Mouse (Mus musculus) embryonic facial prominence, embryonic 13.5 days (tissue): Measurements from ENCODE around the gene Fam193b. TPM values are rescaled to one million over a fixed set of nuclear protein-coding genes. Genes with fewer than 3 reads are reported as not detected.
A peak's percentile ranks its signal among the peaks of the same experiment; 100 is the strongest.

Source experiments
- ATAC-seq: fragments of 200-750 bp; cut with Nextera tagmentation; 2 replicates; pipeline ENCODE4 v1.8.0; 2017; ENCODE audit warnings: low read depth; ENCODE audit not compliant: insufficient number of reproducible peaks, insufficient read depth, low FRiP score, low TSS enrichment
- H3K27ac ChIP-seq: fragments of 300-500 bp; sonication (generic); 2 replicates; pipeline ENCODE4 v1.5.1; 2015; ENCODE audit warnings: moderate library complexity, mild to moderate bottlenecking, inconsistent platforms
- H3K27me3 ChIP-seq: fragments of 300-500 bp; sonication (generic); 2 replicates; pipeline ENCODE4 v1.6.1; 2015; ENCODE audit warnings: mild to moderate bottlenecking, inconsistent platforms
- H3K36me3 ChIP-seq: fragments of 300-500 bp; sonication (generic); 2 replicates; pipeline ENCODE4 v1.6.1; 2015; ENCODE audit warnings: mild to moderate bottlenecking, inconsistent platforms
- H3K4me1 ChIP-seq: fragments of 300-500 bp; sonication (generic); 2 replicates; pipeline ENCODE4 v1.6.1; 2015; ENCODE audit warnings: inconsistent platforms
- H3K4me2 ChIP-seq: fragments of 300-500 bp; sonication (generic); 2 replicates; pipeline ENCODE4 v1.6.1; 2015; ENCODE audit warnings: moderate library complexity, mild to moderate bottlenecking, inconsistent platforms
- H3K4me3 ChIP-seq: fragments of 300-500 bp; sonication (generic); 2 replicates; pipeline ENCODE4 v1.5.1; 2015; ENCODE audit warnings: mild to moderate bottlenecking, inconsistent platforms
- H3K9ac ChIP-seq: fragments of 300-500 bp; sonication (generic); 2 replicates; pipeline ENCODE4 v1.6.1; 2015; ENCODE audit warnings: mild to moderate bottlenecking, inconsistent platforms
- H3K9me3 ChIP-seq: fragments of 300-500 bp; sonication (generic); 2 replicates; pipeline ENCODE4 v1.6.1; 2016; ENCODE audit warnings: inconsistent platforms
- WGBS: fragments of 180-500 bp; shearing (Covaris S2); methylation state at CpG from one replicate; pipeline ENCODE4 v1.1.7; 2015; ENCODE audit warnings: mixed read lengths; 5-methylcytosine and 5-hydroxymethylcytosine counted together
- polyA plus RNA-seq: library from polyadenylated mRNA; unstranded; fragments of >200 nt; fragmentation: Nextera tagmentation; extraction: Ambion mirVana; gene quantifications from 2 replicates; pipeline ENCODE4 v1.2.1, GENCODE M21; 2015

Gene Fam193b
- polyA plus RNA-seq, 1 experiment from 2014 or later: 47.4 TPM

DNA sequence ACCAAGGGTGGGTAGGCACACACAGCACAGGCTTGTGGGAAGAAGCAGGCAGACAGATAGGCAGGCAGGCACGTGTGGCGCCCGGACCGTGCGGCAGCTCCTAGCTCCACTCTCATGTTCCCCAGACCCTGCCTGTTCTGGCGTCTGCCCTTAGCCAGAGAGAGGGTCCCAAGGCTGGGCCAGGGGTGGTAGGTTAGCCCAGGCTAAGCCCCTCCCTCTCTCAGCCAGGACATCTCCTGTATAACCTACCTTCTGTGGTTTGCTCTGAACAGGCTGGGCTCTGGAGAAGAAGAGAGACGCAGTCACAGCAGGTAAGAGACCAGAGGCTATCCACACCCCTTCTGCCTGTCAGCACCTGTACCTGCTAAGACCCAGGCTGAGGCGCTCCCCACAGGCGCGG lies 62.4 kb downstream of the Fam193b start:
- 84% methylated on average over 10 of the region's 10 CpGs for WGBS
- H3K27ac ChIP-seq: no peak overlapping the region
- H3K4me1 ChIP-seq: peaks cover 35% of the 10 kb centered on the region
- peaks cover 62% of the 10 kb centered on the region for H3K36me3 ChIP-seq
- H3K4me2 ChIP-seq: no peak overlapping the region
- no peak overlapping the region for H3K9ac ChIP-seq
- no peak for ATAC-seq
- no peaks in the 10 kb centered on the region for H3K9me3 ChIP-seq
- no peaks in the 10 kb centered on the region for H3K27me3 ChIP-seq
- H3K4me3 ChIP-seq: no peak overlapping the region

DNA sequence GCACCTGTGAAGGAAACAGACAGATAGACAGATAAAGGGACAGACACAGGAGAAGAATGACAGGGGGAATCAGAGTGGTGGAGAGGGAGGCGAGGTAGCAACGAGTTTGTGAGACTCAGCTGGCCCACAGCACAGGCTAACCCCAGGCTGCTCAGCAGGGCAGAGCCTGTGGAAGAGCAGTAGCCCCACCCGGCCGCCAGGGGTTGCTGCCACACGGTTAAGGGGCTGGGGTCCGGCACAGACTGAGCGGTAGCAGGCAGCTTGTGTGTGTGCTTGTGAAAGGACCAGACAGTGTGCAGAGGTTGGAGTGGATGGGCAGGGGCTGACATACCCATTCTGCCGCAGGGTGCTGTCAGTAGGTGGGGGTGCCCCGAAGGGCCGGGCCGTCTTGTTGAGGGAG lies 63.0 kb downstream of the Fam193b start:
- H3K9ac ChIP-seq: no peak overlapping the region
- H3K27me3 ChIP-seq: no peaks in the 10 kb centered on the region
- no peak overlapping the region for H3K4me3 ChIP-seq
- H3K9me3 ChIP-seq: no peaks in the 10 kb centered on the region
- peaks cover 69% of the 10 kb centered on the region for H3K36me3 ChIP-seq
- WGBS: 62% methylated on average over 11 of the region's 11 CpGs
- ATAC-seq: no peak
- H3K27ac ChIP-seq: no peak overlapping the region
- H3K4me2 ChIP-seq: no peak overlapping the region
- H3K4me1 ChIP-seq: peaks cover 35% of the 10 kb centered on the region

DNA sequence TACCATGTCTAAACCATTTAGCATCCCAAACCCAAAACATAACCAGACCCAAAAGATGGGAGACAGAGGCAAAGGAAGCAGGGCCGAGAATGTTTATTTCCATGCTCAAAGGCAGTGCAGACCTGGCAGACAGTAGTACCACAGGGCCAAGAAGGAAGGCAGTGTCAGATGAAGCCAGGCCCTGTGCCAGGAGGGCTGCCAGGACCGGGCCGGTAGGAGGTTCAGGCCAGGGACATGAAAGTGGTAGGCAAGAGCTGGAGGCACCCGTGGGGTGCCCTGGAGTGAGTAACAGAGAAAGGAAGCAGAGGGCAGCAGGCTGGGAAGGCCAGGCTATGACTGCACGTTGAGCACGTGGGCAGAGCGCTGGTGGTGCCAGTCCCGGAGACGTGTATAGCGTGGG lies 64.2 kb downstream of the Fam193b start:
- Histone ChIP-seq H3K9me3 (no peaks in the 10 kb centered on the region), H3K4me2 (no peak overlapping the region), H3K27ac (no peak overlapping the region), H3K4me3 (no peak overlapping the region), H3K36me3 (peaks cover 81% of the 10 kb centered on the region), H3K4me1 (peaks cover 25% of the 10 kb centered on the region), H3K27me3 (no peaks in the 10 kb centered on the region), H3K9ac (0 out of 2 replicates have a peak overlapping the region, but pooled peaks have one; percentile 17)
- 92% methylated on average over 10 of the region's 10 CpGs for WGBS
- no peak for ATAC-seq

DNA sequence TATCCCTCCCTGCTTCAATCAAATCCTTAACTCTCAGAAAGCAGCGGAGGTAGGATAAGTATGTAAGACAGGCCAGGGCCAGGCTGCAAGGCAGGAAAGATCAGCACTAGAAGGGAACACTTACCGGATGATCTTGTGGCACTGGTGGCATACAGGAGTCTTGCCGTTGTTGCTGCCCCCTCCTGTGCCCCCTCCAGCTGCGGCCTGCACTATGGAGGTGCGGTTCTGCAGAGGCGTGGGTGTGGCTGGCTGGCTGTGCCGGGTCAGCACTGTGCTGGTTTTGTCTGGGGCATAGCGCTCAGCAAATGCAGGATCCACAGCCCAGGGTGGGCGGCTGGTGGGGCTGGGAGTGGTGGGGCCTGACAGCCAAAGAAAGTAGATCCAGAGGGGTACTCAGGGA lies 65.1 kb downstream of the Fam193b start:
- Histone ChIP-seq H3K9ac (no peak overlapping the region), H3K4me3 (no peak overlapping the region), H3K4me1 (peaks cover 16% of the 10 kb centered on the region), H3K27ac (no peak overlapping the region), H3K9me3 (no peaks in the 10 kb centered on the region), H3K4me2 (no peak overlapping the region), H3K27me3 (no peaks in the 10 kb centered on the region), H3K36me3 (peaks cover 90% of the 10 kb centered on the region)
- WGBS: 90% methylated on average over 9 of the region's 9 CpGs
- no peak for ATAC-seq

DNA sequence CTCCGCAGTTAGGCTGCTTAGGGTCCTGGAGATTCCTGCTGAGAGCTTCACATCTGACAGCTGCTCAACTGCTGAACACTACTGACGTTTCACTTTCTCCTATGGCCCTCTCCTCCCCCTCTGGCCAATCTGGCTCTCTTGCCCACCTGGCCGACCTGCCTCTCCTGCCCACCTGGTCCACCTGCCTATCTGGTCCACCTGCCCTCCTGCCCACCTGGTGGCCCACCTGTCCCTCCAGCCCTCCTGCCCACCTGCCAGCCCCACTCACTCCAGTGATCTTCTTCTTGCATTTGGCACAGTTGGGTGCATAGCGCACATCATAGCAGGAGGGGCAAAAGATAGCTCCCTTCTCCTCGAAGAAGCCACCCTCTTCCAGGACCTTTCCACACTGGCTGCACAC lies 66.5 kb downstream of the Fam193b start:
- Histone ChIP-seq H3K9me3 (no peaks in the 10 kb centered on the region), H3K27ac (no peak overlapping the region), H3K9ac (no peak overlapping the region), H3K4me3 (no peak overlapping the region), H3K4me2 (no peak overlapping the region), H3K36me3 (peaks cover 100% of the 10 kb centered on the region), H3K27me3 (no peaks in the 10 kb centered on the region), H3K4me1 (peaks cover 6% of the 10 kb centered on the region; the same call in 1 of the 2 replicates)
- WGBS: 83% methylated on average over 5 of the region's 5 CpGs
- ATAC-seq: no peak

DNA sequence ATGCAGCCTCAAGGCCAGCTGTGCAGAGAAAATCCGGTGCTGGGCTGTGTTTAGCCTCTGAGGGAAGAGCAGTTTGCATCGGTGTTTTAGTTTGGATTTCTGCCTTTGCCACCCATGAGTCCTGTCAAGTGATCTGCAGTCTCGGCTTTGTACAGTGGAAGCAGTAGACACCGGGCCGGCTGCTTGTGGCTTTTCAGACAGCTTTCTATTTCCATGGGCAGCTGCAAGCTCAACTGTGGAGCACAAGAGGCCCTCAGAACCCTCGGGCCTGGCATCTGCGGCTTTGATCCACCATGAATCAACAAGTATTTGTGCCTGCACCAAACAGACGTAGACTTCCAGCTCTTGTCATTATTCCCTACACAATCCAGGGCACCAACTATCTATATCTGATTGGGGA lies 68.5 kb downstream of the Fam193b start:
- no peaks in the 10 kb centered on the region; the same call in 1 of the 2 replicates for H3K4me1 ChIP-seq
- no peaks in the 10 kb centered on the region for H3K9me3 ChIP-seq
- H3K4me2 ChIP-seq: no peak overlapping the region
- H3K36me3 ChIP-seq: peaks cover 97% of the 10 kb centered on the region
- H3K27me3 ChIP-seq: no peaks in the 10 kb centered on the region
- no peak for ATAC-seq
- no peak overlapping the region for H3K4me3 ChIP-seq
- WGBS: 89% methylated on average over 8 of the region's 8 CpGs
- no peak overlapping the region for H3K9ac ChIP-seq
- no peak overlapping the region for H3K27ac ChIP-seq

- Histone ChIP-seq H3K9me3 (no peaks in the 10 kb centered on the region), H3K9ac (no peak overlapping the region), H3K4me1 (peaks cover 10% of the 10 kb centered on the region), H3K36me3 (peaks cover 83% of the 10 kb centered on the region), H3K27ac (no peak overlapping the region), H3K27me3 (no peaks in the 10 kb centered on the region), H3K4me2 (no peak overlapping the region), H3K4me3 (no peak overlapping the region)
- WGBS: 83% methylated on average over 10 of the region's 10 CpGs
- ATAC-seq: no peak
Observed at GRCm38 (mm10) chr13:55500575-55500974, 70.3 kb downstream of the Fam193b start.

- Histone ChIP-seq H3K4me2 (no peak overlapping the region), H3K4me1 (peaks cover 22% of the 10 kb centered on the region), H3K9me3 (no peaks in the 10 kb centered on the region), H3K36me3 (peaks cover 66% of the 10 kb centered on the region), H3K27me3 (no peaks in the 10 kb centered on the region), H3K9ac (no peak overlapping the region), H3K4me3 (no peak overlapping the region), H3K27ac (no peak overlapping the region)
- ATAC-seq: no peak
- 68% methylated on average over 11 of the region's 11 CpGs for WGBS
Observed at GRCm38 (mm10) chr13:55498906-55499305, 72.0 kb downstream of the Fam193b start.

DNA sequence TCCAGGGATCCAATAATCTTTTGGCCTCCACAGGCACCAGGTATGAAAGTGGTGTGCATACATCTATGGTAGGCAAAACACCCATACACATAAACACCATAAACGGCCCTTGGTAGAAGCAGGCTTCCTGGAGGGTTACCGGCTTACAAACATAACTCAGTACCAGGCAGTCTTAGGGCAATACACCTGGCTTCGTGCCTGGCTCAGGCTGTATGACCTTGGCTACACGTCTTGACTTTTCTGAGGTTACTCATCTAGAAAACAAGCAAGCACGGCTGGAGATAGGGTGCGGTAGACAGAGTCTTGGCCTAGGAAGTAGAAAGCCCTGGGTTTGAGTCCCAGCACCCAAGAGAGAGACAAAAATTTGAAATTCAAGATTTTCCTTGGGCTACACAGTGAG lies 74.3 kb downstream of the Fam193b start:
- ATAC-seq: no peak
- Histone ChIP-seq H3K27me3 (no peaks in the 10 kb centered on the region), H3K9me3 (no peaks in the 10 kb centered on the region), H3K9ac (no peak overlapping the region), H3K4me1 (peaks cover 22% of the 10 kb centered on the region), H3K36me3 (peaks cover 43% of the 10 kb centered on the region), H3K4me3 (no peak overlapping the region), H3K27ac (no peak overlapping the region), H3K4me2 (no peak overlapping the region)
- WGBS: 91% methylated on average over 6 of the region's 6 CpGs

DNA sequence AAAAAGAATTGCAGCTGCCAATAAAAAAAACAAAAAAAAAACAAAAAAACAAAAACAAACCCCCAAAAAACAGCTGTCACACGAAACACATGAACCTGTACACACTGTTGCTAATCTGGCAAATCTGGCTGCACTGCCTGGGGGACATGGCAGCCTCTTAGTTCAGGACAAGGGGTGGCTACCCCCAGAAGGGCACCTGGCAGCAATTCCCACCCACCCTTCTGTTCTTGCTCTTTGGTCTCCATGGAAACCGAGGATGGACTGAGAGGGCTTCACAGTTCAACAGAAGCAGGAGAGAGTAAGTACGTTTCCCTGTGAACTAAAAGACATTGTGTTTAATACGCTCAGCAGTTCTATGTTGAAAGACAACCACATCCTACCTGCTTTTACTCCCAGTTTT lies 75.2 kb downstream of the Fam193b start:
- Histone ChIP-seq H3K4me1 (peaks cover 22% of the 10 kb centered on the region), H3K4me2 (no peak overlapping the region), H3K9me3 (no peaks in the 10 kb centered on the region), H3K27me3 (no peaks in the 10 kb centered on the region), H3K9ac (0 out of 2 replicates have a peak overlapping the region, but pooled peaks have one; percentile 11), H3K4me3 (no peak overlapping the region), H3K27ac (no peak overlapping the region), H3K36me3 (peaks cover 34% of the 10 kb centered on the region)
- 29% methylated on average over 4 of the region's 4 CpGs for WGBS
- no peak for ATAC-seq

DNA sequence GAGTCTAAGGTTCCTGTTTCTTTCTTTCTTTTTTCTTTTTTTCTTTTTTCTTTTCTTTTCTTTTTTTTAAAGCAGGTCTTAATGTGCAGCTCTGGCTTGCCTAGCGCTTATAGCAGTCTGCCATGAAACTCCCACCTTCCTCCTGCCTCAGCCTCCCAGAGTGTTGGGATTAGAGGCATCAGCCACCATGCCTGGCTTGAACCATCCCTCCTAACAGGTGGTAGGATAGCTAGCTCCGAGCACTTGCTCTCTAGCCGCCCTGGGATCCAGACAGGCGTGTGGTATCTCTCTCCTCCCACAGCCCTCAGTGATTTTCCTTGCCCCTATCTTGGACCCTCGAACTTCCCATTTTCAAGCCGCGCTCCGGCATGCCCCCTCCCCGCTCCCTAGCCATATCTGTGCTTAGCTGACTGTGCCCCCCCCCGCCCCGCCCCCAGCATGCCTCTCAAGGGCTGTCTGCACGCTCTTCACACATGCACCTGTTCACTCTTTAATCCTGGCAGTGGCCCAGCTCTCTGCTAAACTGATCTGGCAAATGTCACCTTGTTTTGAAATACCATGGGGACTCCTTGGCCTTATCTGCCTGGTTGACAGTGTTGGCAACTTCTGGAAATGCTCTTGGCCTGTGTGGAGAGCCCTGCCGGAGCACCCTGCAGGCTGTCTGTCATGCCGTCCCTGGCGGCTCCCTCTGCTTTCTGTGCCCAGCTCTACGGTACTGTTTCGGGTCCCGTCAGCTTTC lies 75.9 kb downstream of the Fam193b start:
- no peaks in the 10 kb centered on the region for H3K27me3 ChIP-seq
- no peak overlapping the region for H3K9ac ChIP-seq
- ATAC-seq: no peak
- H3K9me3 ChIP-seq: no peaks in the 10 kb centered on the region
- no peak overlapping the region for H3K27ac ChIP-seq
- peaks cover 22% of the 10 kb centered on the region for H3K4me1 ChIP-seq
- 25% methylated on average over 18 of the region's 18 CpGs for WGBS
- no peak overlapping the region for H3K4me3 ChIP-seq
- peaks cover 27% of the 10 kb centered on the region for H3K36me3 ChIP-seq
- no peak overlapping the region for H3K4me2 ChIP-seq

- H3K9me3 ChIP-seq: no peaks in the 10 kb centered on the region
- 18% methylated on average over 2 of the region's 2 CpGs for WGBS
- no peak for ATAC-seq
- no peak overlapping the region for H3K4me2 ChIP-seq
- H3K4me1 ChIP-seq: peaks cover 22% of the 10 kb centered on the region
- H3K4me3 ChIP-seq: no peak overlapping the region
- H3K27ac ChIP-seq: no peak overlapping the region
- H3K36me3 ChIP-seq: peaks cover 21% of the 10 kb centered on the region
- 0 out of 2 replicates have a peak overlapping the region, but pooled peaks have one; percentile 27 for H3K9ac ChIP-seq
- H3K27me3 ChIP-seq: no peaks in the 10 kb centered on the region
Observed at GRCm38 (mm10) chr13:55494257-55494656, 76.7 kb downstream of the Fam193b start.
